Mouse (Mus musculus) hindbrain, embryonic 11.5 days (tissue): ENCODE data around the gene Enc1. TPM values are rescaled to one million over a fixed set of nuclear protein-coding genes. Genes with fewer than 3 reads are reported as not detected.

Source experiments
- ATAC-seq: fragments of 200-750 bp; cut with Nextera tagmentation; 2 replicates; pipeline ENCODE4 v1.8.0; 2017; ENCODE audit warnings: mild to moderate bottlenecking, moderate TSS enrichment, moderate library complexity; ENCODE audit not compliant: low FRiP score
- DNase-seq: peaks from one replicate; pipeline ENCODE4 v3.0.0-alpha.2; 2015; ENCODE audit warnings: low spot score
- H3K27ac ChIP-seq: fragments of 300-500 bp; sonication (generic); 2 replicates; pipeline ENCODE4 v1.5.1; 2014; ENCODE audit warnings: mild to moderate bottlenecking, low read depth, low read length
- H3K27me3 ChIP-seq: fragments of 300-500 bp; sonication (generic); 2 replicates; pipeline ENCODE4 v1.6.1; 2014; ENCODE audit warnings: mild to moderate bottlenecking, low read length, moderate library complexity, mixed read lengths; ENCODE audit not compliant: control insufficient read depth, insufficient read depth
- H3K36me3 ChIP-seq: fragments of 300-500 bp; sonication (generic); 2 replicates; pipeline ENCODE4 v1.6.1; 2014; ENCODE audit warnings: mild to moderate bottlenecking, low read length, moderate library complexity, mixed read lengths; ENCODE audit not compliant: control insufficient read depth, insufficient read depth
- H3K4me1 ChIP-seq: fragments of 300-500 bp; sonication (generic); replicated peaks from 2 replicates; pipeline ENCODE4 v1.6.1; 2014; ENCODE audit warnings: low read length, mixed read lengths; ENCODE audit not compliant: control insufficient read depth, insufficient read depth
- H3K4me2 ChIP-seq: fragments of 300-500 bp; sonication (generic); replicated peaks from 2 replicates; pipeline ENCODE4 v1.6.1; 2014; ENCODE audit warnings: mild to moderate bottlenecking, low read depth, low read length
- H3K4me3 ChIP-seq: fragments of 300-500 bp; sonication (generic); 2 replicates; pipeline ENCODE4 v1.5.1; 2014; ENCODE audit warnings: low read depth, low read length
- H3K9ac ChIP-seq: fragments of 300-500 bp; sonication (generic); 2 replicates; pipeline ENCODE4 v1.6.1; 2014; ENCODE audit warnings: low read depth, low read length
- H3K9me3 ChIP-seq: fragments of 300-500 bp; sonication (generic); 2 replicates; pipeline ENCODE4 v1.6.1; 2016; ENCODE audit warnings: low read length; ENCODE audit not compliant: control insufficient read depth
- WGBS: fragments of 180-500 bp; shearing (Covaris S2); extraction: QIAGEN DNeasy Blood & Tissue Kit; methylation state at CpG from one replicate; pipeline ENCODE4 v1.1.7; 2014; 5-methylcytosine and 5-hydroxymethylcytosine counted together
- polyA plus RNA-seq: library from polyadenylated mRNA; unstranded; fragments of >200 nt; fragmentation: Nextera tagmentation; extraction: Ambion mirVana; gene quantifications from 2 replicates; pipeline ENCODE4 v1.2.1, GENCODE M21; 2014

The Enc1 gene
- polyA plus RNA-seq, 1 experiment from 2014 or later, result 45.9 TPM

- Histone ChIP-seq H3K27ac (no peak overlapping the region), H3K36me3 (no peaks in the 10 kb centered on the region), H3K4me2 (no peak overlapping the region), H3K27me3 (no peaks in the 10 kb centered on the region), H3K9ac (no peak overlapping the region), H3K9me3 (no peaks in the 10 kb centered on the region), H3K4me1 (no peaks in the 10 kb centered on the region), H3K4me3 (no peak overlapping the region)
- DNase-seq, result no peak
- no peak for ATAC-seq
- 86% methylated on average over 5 of the region's 5 CpGs for WGBS
Measured at GRCm38 (mm10) chr13:97216196-97216595, 24.7 kb upstream of the Enc1 start.

DNA sequence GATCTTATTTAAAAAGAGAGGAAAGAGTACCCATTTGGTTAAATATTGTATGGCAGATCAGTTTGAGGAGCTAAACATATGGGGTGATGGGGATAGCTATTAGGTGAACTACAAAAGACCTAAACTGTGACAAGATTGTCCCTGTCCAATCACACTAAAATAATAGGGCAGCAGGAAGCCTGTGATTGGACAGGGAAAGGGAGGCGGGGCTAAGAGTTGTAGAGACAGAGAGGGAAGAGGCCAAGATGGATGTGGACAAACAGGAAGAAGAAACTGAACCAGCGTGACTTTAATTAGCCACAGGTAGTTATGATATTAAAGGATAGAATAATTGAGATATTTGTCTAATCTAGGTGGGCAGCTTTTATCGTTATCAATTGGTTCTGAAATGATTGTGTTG is 20.9 kb upstream of the Enc1 start:
- WGBS, result 97% methylated on average over 3 of the region's 3 CpGs
- Histone ChIP-seq H3K9me3 (no peaks in the 10 kb centered on the region), H3K36me3 (no peaks in the 10 kb centered on the region), H3K4me1 (no peaks in the 10 kb centered on the region), H3K27me3 (no peaks in the 10 kb centered on the region), H3K4me3 (no peak overlapping the region), H3K4me2 (no peak overlapping the region), H3K9ac (no peak overlapping the region), H3K27ac (no peak overlapping the region)
- no peak for ATAC-seq
- no peak for DNase-seq

DNA sequence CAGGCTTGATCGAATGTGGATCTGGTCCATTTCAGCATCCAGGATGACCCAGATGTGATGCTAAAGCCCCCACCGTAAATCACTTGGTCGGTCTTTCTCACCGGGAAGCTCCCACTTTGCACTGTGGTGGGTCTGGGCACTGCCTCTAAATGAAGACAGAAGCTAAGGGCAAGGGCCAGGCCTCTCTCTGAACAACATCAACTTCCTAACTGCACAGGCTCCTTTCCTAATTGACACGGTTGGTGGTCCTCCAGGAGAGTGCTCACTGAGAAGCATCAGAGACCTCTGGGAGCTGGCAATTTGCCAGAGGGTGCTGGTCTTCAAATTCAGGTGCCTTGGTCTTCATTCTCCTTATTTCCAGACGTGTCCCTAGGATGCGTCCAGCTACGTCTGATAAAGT is 17.0 kb upstream of the Enc1 start:
- Histone ChIP-seq H3K4me2 (no peak overlapping the region), H3K9ac (no peak overlapping the region), H3K36me3 (no peaks in the 10 kb centered on the region), H3K4me1 (no peaks in the 10 kb centered on the region), H3K27ac (no peak overlapping the region), H3K27me3 (no peaks in the 10 kb centered on the region), H3K4me3 (no peak overlapping the region), H3K9me3 (no peaks in the 10 kb centered on the region)
- DNase-seq, result no peak
- no peak for ATAC-seq
- WGBS, result 91% methylated on average over 8 of the region's 8 CpGs

- Histone ChIP-seq H3K27ac (no peak overlapping the region), H3K4me1 (no peaks in the 10 kb centered on the region), H3K27me3 (no peaks in the 10 kb centered on the region), H3K9ac (no peak overlapping the region), H3K4me2 (no peak overlapping the region), H3K9me3 (no peaks in the 10 kb centered on the region), H3K36me3 (no peaks in the 10 kb centered on the region), H3K4me3 (no peak overlapping the region)
- DNase-seq, result no peak
- WGBS, result 80% methylated on average over 10 of the region's 10 CpGs
- no peak for ATAC-seq
Measured at GRCm38 (mm10) chr13:97224341-97224982, 16.4 kb upstream of the Enc1 start.

- Histone ChIP-seq H3K36me3 (no peaks in the 10 kb centered on the region), H3K27ac (no peak overlapping the region), H3K9ac (no peak overlapping the region), H3K4me2 (no peak overlapping the region), H3K4me3 (no peak overlapping the region), H3K9me3 (no peaks in the 10 kb centered on the region), H3K4me1 (no peaks in the 10 kb centered on the region), H3K27me3 (no peaks in the 10 kb centered on the region)
- DNase-seq (no peak), ATAC-seq (no peak)
- WGBS, result 71% methylated on average over 17 of the region's 17 CpGs
Measured at GRCm38 (mm10) chr13:97225130-97225529, 15.8 kb upstream of the Enc1 start.

DNA sequence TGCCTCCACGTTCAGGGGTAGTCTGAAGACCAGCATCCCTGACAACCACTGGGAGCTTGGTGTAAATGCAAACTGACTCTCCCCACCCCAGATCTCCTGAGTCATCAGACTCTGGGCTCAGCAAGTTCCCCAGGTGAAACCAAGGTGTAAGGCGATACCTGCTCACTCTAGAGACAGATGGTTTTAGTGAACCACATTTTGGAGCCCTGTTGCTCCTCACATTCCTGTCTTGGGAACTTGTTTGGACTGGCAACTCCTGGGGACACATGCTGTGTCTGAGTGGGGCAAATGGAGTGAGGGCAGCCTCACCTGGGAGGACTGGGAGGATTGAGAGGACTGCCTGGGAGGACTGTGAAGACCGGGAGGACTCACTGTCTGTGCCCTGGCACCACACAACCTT is 13.1 kb upstream of the Enc1 start:
- Histone ChIP-seq H3K4me3 (no peak overlapping the region), H3K4me1 (no peaks in the 10 kb centered on the region), H3K4me2 (no peak overlapping the region), H3K36me3 (no peaks in the 10 kb centered on the region), H3K27me3 (no peaks in the 10 kb centered on the region), H3K9ac (no peak overlapping the region), H3K9me3 (no peaks in the 10 kb centered on the region), H3K27ac (no peak overlapping the region)
- DNase-seq (no peak), ATAC-seq (no peak)
- WGBS, result 92% methylated on average over 3 of the region's 3 CpGs

DNA sequence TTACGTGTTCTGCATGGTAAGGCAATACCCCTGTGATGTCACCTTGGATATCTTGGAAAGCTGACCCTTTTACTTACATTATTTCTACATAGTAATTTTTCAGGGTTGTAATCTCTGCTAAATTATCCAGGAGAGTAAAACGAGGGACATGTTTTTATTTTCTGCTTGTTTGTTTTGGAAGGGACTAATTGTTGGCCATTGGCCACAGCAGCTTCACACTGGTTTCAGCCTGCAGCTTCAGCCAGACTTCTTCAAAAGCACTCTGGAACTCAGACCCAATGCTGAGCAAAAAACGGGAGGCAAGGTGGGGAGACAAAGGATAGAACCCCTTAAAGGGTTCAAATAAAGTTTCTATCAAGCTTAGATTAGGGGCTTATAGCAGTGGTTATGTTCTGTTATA is 10.8 kb upstream of the Enc1 start:
- Histone ChIP-seq H3K4me3 (no peak overlapping the region), H3K27me3 (no peaks in the 10 kb centered on the region), H3K4me2 (no peak overlapping the region), H3K36me3 (no peaks in the 10 kb centered on the region), H3K9ac (no peak overlapping the region), H3K27ac (no peak overlapping the region), H3K4me1 (no peaks in the 10 kb centered on the region), H3K9me3 (no peaks in the 10 kb centered on the region)
- DNase-seq (no peak), ATAC-seq (no peak)
- 91% methylated on average over 3 of the region's 3 CpGs for WGBS

DNA sequence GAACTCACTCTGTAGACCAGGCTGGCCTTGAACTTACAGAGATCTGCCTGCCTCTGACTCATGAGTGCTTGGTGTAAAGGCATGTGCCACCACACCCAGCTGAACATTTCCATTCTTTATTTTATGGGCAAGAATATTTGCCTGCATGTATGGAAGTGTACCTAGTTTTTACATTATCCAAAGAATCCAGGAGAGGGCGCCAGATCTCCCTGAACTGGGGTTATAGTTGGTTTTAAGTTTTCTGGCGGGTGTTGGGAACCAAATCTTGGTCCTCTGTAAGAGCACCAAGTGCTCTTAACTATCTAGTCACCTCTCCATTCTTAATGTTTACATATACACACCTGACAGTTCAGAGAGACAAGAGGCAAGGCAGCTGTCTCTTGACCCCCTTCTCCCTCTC is 7.8 kb upstream of the Enc1 start:
- H3K4me1 ChIP-seq, result 0 out of 2 replicates have a peak, but pooled peaks cover 2% of the 10 kb centered on the region
- H3K9me3 ChIP-seq, result no peaks in the 10 kb centered on the region
- no peak overlapping the region for H3K4me3 ChIP-seq
- DNase-seq (no peak), ATAC-seq (no peak)
- H3K4me2 ChIP-seq, result no peak overlapping the region
- no peak overlapping the region for H3K9ac ChIP-seq
- no peaks in the 10 kb centered on the region for H3K27me3 ChIP-seq
- no peaks in the 10 kb centered on the region for H3K36me3 ChIP-seq
- WGBS, result 78% methylated on average over 2 of the region's 2 CpGs
- H3K27ac ChIP-seq, result no peak overlapping the region

GRCm38 (mm10) chr13:97234785-97235417 is 6.0 kb upstream of the Enc1 start:
- peak overlapping the region; percentile 10; the same call in 1 of the 2 replicates for H3K4me3 ChIP-seq
- H3K4me1 ChIP-seq, result peaks cover 8% of the 10 kb centered on the region; the same call in 1 of the 2 replicates
- DNase-seq, result peak; percentile 92
- peak overlapping the region; percentile 57; the same call in 1 of the 2 replicates for H3K9ac ChIP-seq
- peak overlapping the region; percentile 41 for H3K4me2 ChIP-seq
- WGBS, result 18% methylated on average over 17 of the region's 17 CpGs
- H3K27ac ChIP-seq, result no peak overlapping the region
- peak; percentile 67 for ATAC-seq
- no peaks in the 10 kb centered on the region for H3K9me3 ChIP-seq
- no peaks in the 10 kb centered on the region for H3K36me3 ChIP-seq
- H3K27me3 ChIP-seq, result no peaks in the 10 kb centered on the region
